Comparison of ENCODE assay signal across 10 mouse cellular contexts in the genomic region with DNA sequence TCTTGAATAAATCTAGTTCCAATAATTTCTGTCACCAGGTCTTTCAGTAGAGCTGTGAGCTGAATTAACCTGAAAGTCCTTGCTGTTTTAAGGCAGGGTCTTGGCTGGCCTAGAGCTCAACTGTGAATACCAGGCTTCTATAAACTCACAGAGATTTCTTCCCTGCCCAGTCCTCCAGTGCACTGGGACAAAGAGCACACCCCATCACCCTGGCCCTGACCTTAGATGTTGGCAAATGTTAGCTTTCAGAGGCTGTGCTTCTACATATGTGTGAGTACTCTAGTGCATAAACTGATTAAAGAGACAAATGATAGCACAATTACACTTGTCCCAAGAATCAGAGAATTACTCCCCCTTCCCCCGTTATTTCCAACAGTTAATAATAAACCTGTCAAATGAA. TPM values are rescaled to one million over a fixed set of nuclear protein-coding genes. Genes with fewer than 3 reads are reported as not detected.
DNase-seq lines count a peak whose midpoint lies in the region; ATAC-seq and TF ChIP-seq lines count a peak whose summit lies in the region.
"Had no signal": no experiment of that assay in that cellular context is flagged by ENCODE, and none has a peak within 500 bp of the region (broad histone marks: within the 10 kb centered on the region; RNA-seq: fewer than 3 reads in every experiment).

No protein-coding gene starts in this region.

- ATAC-seq in heart, embryonic 13.5 days (ENCODE audit: extremely low read depth, insufficient number of reproducible peaks, low FRiP score, low TSS enrichment), result no peak
- no peak for ATAC-seq in stomach, embryonic 14.5 days (ENCODE audit: insufficient number of reproducible peaks, insufficient read depth, low FRiP score, low read depth)
- ATAC-seq in stomach, postnatal 0 days (ENCODE audit: low FRiP score, low TSS enrichment), result no peak
- ATAC-seq in limb, embryonic 13.5 days (ENCODE audit: low FRiP score, low read depth), result no peak
- ATAC-seq in megakaryocyte-erythroid progenitor cell, adult 5-6 weeks (replicated peaks; ENCODE audit: low FRiP score, low TSS enrichment, poor library complexity, severe bottlenecking), result no peak

- no peaks in the 10 kb centered on the region; the same call in 1 of the 2 replicates for H3K27me3 ChIP-seq in heart, embryonic 13.5 days (replicated peaks)
- no peaks in the 10 kb centered on the region for H3K27me3 ChIP-seq in stomach, embryonic 14.5 days (ENCODE audit: control insufficient read depth, insufficient read depth, low read length)
- no peaks in the 10 kb centered on the region for H3K27me3 ChIP-seq in stomach, postnatal 0 days (ENCODE audit: control insufficient read depth, insufficient read depth, low read length)
- no peaks in the 10 kb centered on the region for H3K27me3 ChIP-seq in limb, embryonic 13.5 days

- no peak for TF ChIP-seq EP300 in stomach, postnatal 0 days (optimal IDR thresholded peaks at IDR 0.05)

- peak overlapping the region; percentile 75; the same call in 1 of the 2 replicates for H3K9ac ChIP-seq in heart, embryonic 13.5 days
- no peak overlapping the region for H3K9ac ChIP-seq in stomach, embryonic 14.5 days (replicated peaks; ENCODE audit: low read depth, low read length)
- H3K9ac ChIP-seq in stomach, postnatal 0 days (ENCODE audit: low read length), result no peak overlapping the region
- H3K9ac ChIP-seq in limb, embryonic 13.5 days, result no peak overlapping the region

- peak overlapping the region; percentile 78 for H3K4me2 ChIP-seq in heart, embryonic 13.5 days
- H3K4me2 ChIP-seq in stomach, embryonic 14.5 days (replicated peaks; ENCODE audit: low read depth, low read length), result no peak overlapping the region
- no peak overlapping the region for H3K4me2 ChIP-seq in stomach, postnatal 0 days (replicated peaks; ENCODE audit: low read depth)
- peak overlapping the region; percentile 66 for H3K4me2 ChIP-seq in limb, embryonic 13.5 days (replicated peaks)

- no peak for DNase-seq in heart, adult 8-10 months (ENCODE audit: low spot score)
- DNase-seq in stomach, postnatal 0 days (ENCODE audit: low spot score), result no peak
- DNase-seq in ovary, postnatal 36 days (ENCODE audit: low spot score), result no peak
- DNase-seq: cerebellum, adult 11 months; kidney, adult 18-20 months; right cerebral cortex, adult 18-20 months had no signal

- peaks cover 5% of the 10 kb centered on the region for H3K36me3 ChIP-seq in heart, embryonic 13.5 days
- no peaks in the 10 kb centered on the region for H3K36me3 ChIP-seq in stomach, embryonic 14.5 days (ENCODE audit: control insufficient read depth, insufficient read depth, low read length)
- no peaks in the 10 kb centered on the region for H3K36me3 ChIP-seq in stomach, postnatal 0 days (ENCODE audit: control insufficient read depth, insufficient read depth, low read length)
- H3K36me3 ChIP-seq in limb, embryonic 13.5 days, result 0 out of 2 replicates have a peak, but pooled peaks cover 2% of the 10 kb centered on the region

- 81% methylated on average over 1 of the region's 1 CpGs for WGBS in heart, embryonic 13.5 days
- WGBS in stomach, embryonic 14.5 days, result 70% methylated on average over 1 of the region's 1 CpGs
- WGBS in stomach, postnatal 0 days, result 80% methylated on average over 1 of the region's 1 CpGs
- WGBS in limb, embryonic 13.5 days, result 72% methylated on average over 1 of the region's 1 CpGs

- no peak for TF ChIP-seq CTCF in stomach, postnatal 0 days (IDR thresholded peaks at IDR 0.05; ENCODE audit: low read depth)

- peaks cover 31% of the 10 kb centered on the region for H3K4me1 ChIP-seq in heart, embryonic 13.5 days
- H3K4me1 ChIP-seq in stomach, embryonic 14.5 days (ENCODE audit: control insufficient read depth, insufficient read depth, low read length), result peaks cover 8% of the 10 kb centered on the region; the same call in 1 of the 2 replicates
- no peaks in the 10 kb centered on the region for H3K4me1 ChIP-seq in stomach, postnatal 0 days (replicated peaks; ENCODE audit: control insufficient read depth, insufficient read depth)
- H3K4me1 ChIP-seq in limb, embryonic 13.5 days, result peaks cover 22% of the 10 kb centered on the region

- no peaks in the 10 kb centered on the region for H3K9me3 ChIP-seq in heart, embryonic 13.5 days
- no peaks in the 10 kb centered on the region for H3K9me3 ChIP-seq in stomach, embryonic 14.5 days (ENCODE audit: control insufficient read depth, low read depth, low read length)
- no peaks in the 10 kb centered on the region for H3K9me3 ChIP-seq in stomach, postnatal 0 days (ENCODE audit: control insufficient read depth, low read length)
- H3K9me3 ChIP-seq in limb, embryonic 13.5 days, result no peaks in the 10 kb centered on the region

- no peak overlapping the region for H3K27ac ChIP-seq in heart, embryonic 13.5 days (replicated peaks)
- 0 out of 2 replicates have a peak overlapping the region, but pooled peaks have one; percentile 89 for H3K27ac ChIP-seq in stomach, embryonic 14.5 days (ENCODE audit: low read length)
- H3K27ac ChIP-seq in stomach, postnatal 0 days (replicated peaks), result no peak overlapping the region
- no peak overlapping the region for H3K27ac ChIP-seq in limb, embryonic 13.5 days

- H3K4me3 ChIP-seq in heart, embryonic 13.5 days, result peak overlapping the region; percentile 99
- H3K4me3 ChIP-seq in stomach, embryonic 14.5 days (ENCODE audit: low read depth, low read length), result no peak overlapping the region
- H3K4me3 ChIP-seq in stomach, postnatal 0 days (ENCODE audit: low read depth, low read length), result no peak overlapping the region
- peak overlapping the region; percentile 99; the same call in 1 of the 2 replicates for H3K4me3 ChIP-seq in limb, embryonic 13.5 days

RNA-seq across cellular contexts. Expression of gene Ubp1, which starts 1.1 kb away (rescaled TPM):
- 21.1 and 22.2 TPM in 2 replicates for polyA plus RNA-seq in heart, embryonic 13.5 days (2015; fragmentation: Nextera tagmentation; extraction: Ambion mirVana)
- total RNA-seq in heart, adult 8-10 months (2022), result 10 to 100 TPM; 20.7 to 25.6 (median 24.0) TPM
- polyA plus RNA-seq in stomach, embryonic 14.5 days (2014; fragmentation: Nextera tagmentation; extraction: Ambion mirVana), result 46.2 and 46.6 TPM in 2 replicates
- polyA plus RNA-seq in stomach, postnatal 0 days (2015; fragmentation: Nextera tagmentation; extraction: Ambion mirVana), result 14.4 and 16.5 TPM in 2 replicates
- 37.6 and 41.4 TPM in 2 replicates for polyA plus RNA-seq in limb, embryonic 13.5 days (2015; fragmentation: Nextera tagmentation; extraction: Ambion mirVana)
- total RNA-seq in megakaryocyte-erythroid progenitor cell, adult 5-6 weeks (2014; fragmentation: Nextera tagmentation), result 85.8 and 94.0 TPM in 2 replicates
- total RNA-seq in megakaryocyte-erythroid progenitor cell, adult 5-6 weeks (2017), result 76.9 and 86.7 TPM in 2 replicates

Comparison
In these comparisons a context has a peak if more than half of its experiments do, and no peak if none do; other contexts are left out.
1. H3K4me2 ChIP-seq: peak in heart, embryonic 13.5 days (single experiment) and limb, embryonic 13.5 days (single experiment); none in stomach, embryonic 14.5 days (single experiment) and stomach, postnatal 0 days (single experiment).
2. H3K4me3 ChIP-seq: peak in heart, embryonic 13.5 days (single experiment) and limb, embryonic 13.5 days (single experiment); none in stomach, embryonic 14.5 days (single experiment) and stomach, postnatal 0 days (single experiment).